Mouse (Mus musculus): ENCODE data around the gene Usmg5.

DNA sequence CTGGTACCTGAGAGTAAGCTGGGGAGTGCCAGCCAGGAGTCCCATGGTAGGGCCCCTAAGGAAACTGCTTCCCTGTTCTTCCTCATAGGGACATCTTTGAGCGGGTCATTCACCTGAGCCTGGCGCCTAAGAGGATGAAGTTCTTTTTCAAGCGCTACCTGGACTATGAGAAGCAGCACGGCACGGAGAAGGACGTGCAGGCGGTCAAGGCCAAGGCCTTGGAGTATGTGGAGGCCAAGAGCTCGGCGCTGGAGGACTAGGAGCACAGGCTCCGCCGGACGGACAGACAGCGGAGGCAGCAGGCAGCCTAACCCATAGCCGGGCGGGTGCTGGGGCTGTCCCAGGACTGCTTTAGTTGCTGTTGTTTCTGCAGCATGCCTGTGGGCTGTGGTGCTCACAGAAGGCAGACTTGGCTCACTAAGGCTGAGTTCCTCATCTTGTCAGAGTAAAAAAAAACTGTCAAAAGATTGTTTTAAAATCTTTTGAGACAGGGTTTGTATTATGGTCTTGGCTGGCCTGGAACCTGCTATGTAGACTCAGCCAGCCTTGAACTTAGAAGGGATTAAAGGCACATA lies 40.2 kb upstream of the Usmg5 start:
- TF ChIP-seq ZC3H11A (IDR thresholded peaks at IDR 0.05; ENCODE audit: borderline replicate concordance, low read depth, low read length) (no peak), CHD2 (IDR thresholded peaks at IDR 0.05; ENCODE audit: low read depth, low read length) (no peak), ZNF384 (IDR thresholded peaks at IDR 0.05; ENCODE audit: low read depth, low read length) (no peak), HCFC1 (IDR thresholded peaks at IDR 0.05; ENCODE audit: borderline replicate concordance, insufficient read depth, low read length) (no peak), MAFK (IDR thresholded peaks at IDR 0.05; ENCODE audit: insufficient read depth, low read depth, low read length) (no peak)
